Mouse (Mus musculus) lung, postnatal 0 days (tissue): ENCODE results near the gene Pde4c.
A peak's percentile ranks its signal among the peaks of the same experiment; 100 is the strongest.

Experiments used
- CTCF ChIP-seq: IDR thresholded peaks from 2 replicates; pipeline ENCODE4 v1.5.1; 2016; ENCODE audit warnings: antibody characterized with exemption, mild to moderate bottlenecking
- EP300 ChIP-seq: IDR thresholded peaks from 2 replicates; pipeline ENCODE4 v1.6.1; 2016; ENCODE audit warnings: antibody characterized with exemption, mild to moderate bottlenecking, control low read depth

- peak; percentile 80; the same call in 1 of the 2 replicates for TF ChIP-seq EP300
- no peak for TF ChIP-seq CTCF
Measured at GRCm38 (mm10) chr8:70738211-70738610, 14.7 kb downstream of the Pde4c start.
